Mouse (Mus musculus): ENCODE data around the gene Mri1. TPM values are rescaled to one million over a fixed set of nuclear protein-coding genes. Genes with fewer than 3 reads are reported as not detected.

The Mri1 gene
- total and polyA plus RNA-seq, 3 experiments, result 58.6 to 102 (median 62.1) TPM

DNA sequence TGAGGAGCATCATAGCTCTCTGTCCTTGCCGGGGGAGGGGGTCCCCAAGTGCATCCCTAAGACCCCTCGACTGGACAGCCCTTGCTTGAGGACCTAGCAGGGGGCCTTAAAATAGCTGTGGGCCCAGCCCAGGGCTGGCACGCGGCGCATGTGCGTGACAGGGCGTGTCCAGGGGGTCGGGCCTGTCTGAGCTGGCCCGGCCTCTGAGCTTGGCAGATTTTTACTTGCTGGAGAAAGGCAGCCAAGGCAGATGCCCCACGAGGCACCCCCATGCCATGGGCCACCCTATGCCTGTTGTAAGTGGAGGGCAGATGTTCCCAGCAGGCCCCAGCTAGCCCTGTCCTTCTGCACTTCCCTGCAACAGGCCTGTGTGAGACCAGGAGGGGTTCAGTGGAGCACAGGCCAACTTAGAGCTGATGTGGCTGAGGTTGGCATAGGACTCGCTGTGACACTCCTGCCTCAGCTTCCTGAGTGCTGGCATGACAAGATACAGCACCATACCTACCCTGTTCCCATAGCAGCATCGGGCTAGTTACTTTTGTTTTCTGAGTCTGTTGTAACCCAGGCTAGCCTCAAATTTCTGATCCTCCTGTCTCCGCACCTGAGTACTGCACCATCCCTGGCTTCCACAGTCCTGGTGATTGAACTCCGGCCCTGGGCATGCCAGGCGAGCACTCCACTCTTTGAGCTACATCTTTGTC, 55.4 kb downstream of the Mri1 start (continued):
- no peak for TF ChIP-seq ZMIZ1 (IDR thresholded peaks at IDR 0.05; ENCODE audit: low read depth, low read length)
- TF ChIP-seq CHD2 (IDR thresholded peaks at IDR 0.05; ENCODE audit: low read length), result no peak
- TF ChIP-seq POLR2AphosphoS2 (IDR thresholded peaks at IDR 0.05; ENCODE audit: low read depth, low read length), result no peak
- no peak for TF ChIP-seq TBP (conservative IDR thresholded peaks at IDR 0.05; ENCODE audit: low read depth, low read length)
- TF ChIP-seq ELF1 (IDR thresholded peaks at IDR 0.05; ENCODE audit: low read depth, low read length), result no peak
- TF ChIP-seq MAZ (IDR thresholded peaks at IDR 0.05; ENCODE audit: low read depth, low read length), result no peak
- TF ChIP-seq ZKSCAN1 (IDR thresholded peaks at IDR 0.05; ENCODE audit: borderline replicate concordance, low read depth, low read length), result no peak
- TF ChIP-seq RCOR1 (conservative IDR thresholded peaks at IDR 0.05; ENCODE audit: low read depth, low read length), result no peak; the same call in 1 of the 2 replicates
- no peak for TF ChIP-seq JUN (IDR thresholded peaks at IDR 0.05; ENCODE audit: insufficient read depth, low read depth, low read length)
- 0 out of 2 replicates have a peak, but pooled peaks have one; percentile 29 for TF ChIP-seq NELFE (IDR thresholded peaks at IDR 0.05; ENCODE audit: low read depth, low read length)
- TF ChIP-seq CHD1 (IDR thresholded peaks at IDR 0.05; ENCODE audit: low read depth, low read length), result no peak
- no peak for TF ChIP-seq HCFC1 (IDR thresholded peaks at IDR 0.05; ENCODE audit: low read depth, low read length)
- no peak for TF ChIP-seq SMC3 (IDR thresholded peaks at IDR 0.05; ENCODE audit: low read depth, low read length)

DNA sequence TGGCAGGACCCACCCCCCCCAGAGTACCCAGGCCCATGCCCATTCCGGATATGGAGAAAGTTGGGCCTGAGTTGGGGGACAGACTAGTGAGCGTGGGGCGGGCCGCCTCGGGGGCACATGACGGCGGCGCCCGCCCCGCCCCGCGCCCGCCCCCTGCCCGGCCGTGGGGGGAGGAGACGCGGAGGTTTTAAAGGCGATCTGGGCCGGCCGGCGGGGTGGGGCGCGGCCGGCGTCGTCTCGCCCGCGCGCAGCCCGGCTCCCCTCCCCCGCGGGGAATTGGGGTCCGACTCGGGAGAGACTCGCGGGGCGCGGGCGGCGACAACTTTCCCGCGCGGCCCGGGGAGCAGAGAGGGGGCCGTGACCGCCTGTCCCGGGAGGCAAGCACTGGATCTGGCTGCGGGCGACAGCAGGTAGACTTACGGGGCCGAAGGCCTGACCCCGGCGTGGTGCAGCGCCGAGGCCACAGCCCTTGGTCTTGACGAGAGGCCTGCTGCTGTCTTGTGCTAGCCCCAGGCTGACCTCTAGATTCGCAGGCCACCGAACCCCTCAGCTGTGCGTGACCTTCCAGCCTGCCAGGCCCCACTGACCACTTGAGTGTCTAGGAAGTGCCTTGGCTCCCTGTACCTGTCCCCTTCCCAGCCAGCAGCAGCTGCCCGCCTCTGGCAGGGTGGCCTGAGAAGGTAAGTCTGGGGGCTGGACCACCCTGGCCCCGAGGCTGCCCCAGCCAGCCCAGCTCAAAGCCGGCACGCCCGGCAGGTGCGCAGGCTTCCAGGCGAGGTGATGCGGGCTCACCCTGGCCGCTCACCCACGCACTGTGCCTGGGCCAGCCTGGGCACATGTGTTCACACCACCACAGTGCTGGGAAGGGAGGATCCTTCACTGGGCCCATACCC, 56.2 kb downstream of the Mri1 start:
- dilution Hi-C loops (cut with MboI; ENCODE audit: extremely low pct_ligation_motif_present, extremely low pct_unique_long_range_greater_than_20kb, low sequenced_read_pairs), result no loop called here
- DNase-seq (ENCODE audit: extremely low read depth), result no peak
- peaks cover 18 to 52% of the 10 kb centered on the region in 2 experiments for H3K4me1 ChIP-seq (ENCODE audit: control insufficient read depth in 1 of 2, insufficient read depth in 2 of 2)
- TF ChIP-seq CTCF (conservative IDR thresholded peaks at IDR 0.05 in 1 of 2, IDR thresholded peaks at IDR 0.05 in 1 of 2; ENCODE audit: low read depth in 2 of 2, low read length in 2 of 2), result no peak
- TF ChIP-seq CHD1 (IDR thresholded peaks at IDR 0.05; ENCODE audit: low read depth, low read length), result no peak
- no peak for TF ChIP-seq EP300 (IDR thresholded peaks at IDR 0.05; ENCODE audit: low read length)
- no peak for TF ChIP-seq ETS1 (conservative IDR thresholded peaks at IDR 0.05; ENCODE audit: low read depth, low read length)
- TF ChIP-seq USF1 (IDR thresholded peaks at IDR 0.05; ENCODE audit: low read depth, low read length), result peak; percentile 62
- 0 out of 2 replicates have a peak, but pooled peaks have one; percentile 35 for TF ChIP-seq NRF1 (IDR thresholded peaks at IDR 0.05; ENCODE audit: low read depth, low read length)
- TF ChIP-seq MAFK (IDR thresholded peaks at IDR 0.05; ENCODE audit: insufficient replicate concordance, low read length), result no peak
- TF ChIP-seq JUND (conservative IDR thresholded peaks at IDR 0.05; ENCODE audit: low read depth, low read length), result no peak
- peak; percentile 44; the same call in 1 of the 2 replicates for TF ChIP-seq BHLHE40 (IDR thresholded peaks at IDR 0.05; ENCODE audit: low read depth, low read length)
- TF ChIP-seq ZNF384 (IDR thresholded peaks at IDR 0.05; ENCODE audit: low read depth, low read length), result no peak
- TF ChIP-seq MEF2A (IDR thresholded peaks at IDR 0.05; ENCODE audit: borderline replicate concordance, low read depth, low read length), result no peak
- TF ChIP-seq MAX (IDR thresholded peaks at IDR 0.05; ENCODE audit: low read length), result no peak
- TF ChIP-seq TBP (conservative IDR thresholded peaks at IDR 0.05; ENCODE audit: low read depth, low read length), result 0 out of 2 replicates have a peak, but pooled peaks have one; percentile 47
- no peak for TF ChIP-seq SMC3 (IDR thresholded peaks at IDR 0.05; ENCODE audit: low read depth, low read length)
- peak; percentile 10; the same call in 1 of the 2 replicates for TF ChIP-seq MAZ (IDR thresholded peaks at IDR 0.05; ENCODE audit: low read depth, low read length)
- no peak for TF ChIP-seq ZKSCAN1 (IDR thresholded peaks at IDR 0.05; ENCODE audit: borderline replicate concordance, low read depth, low read length)
- no peak for TF ChIP-seq MYC (IDR thresholded peaks at IDR 0.05; ENCODE audit: low read depth, low read length)
- peak; percentile 70 for TF ChIP-seq POLR2A (IDR thresholded peaks at IDR 0.05; ENCODE audit: low read depth, low read length)
- TF ChIP-seq GABPA (IDR thresholded peaks at IDR 0.05; ENCODE audit: insufficient replicate concordance, low read depth, low read length), result no peak
- TF ChIP-seq RCOR1 (conservative IDR thresholded peaks at IDR 0.05; ENCODE audit: low read depth, low read length), result no peak
- no peak for TF ChIP-seq USF2 (conservative IDR thresholded peaks at IDR 0.05; ENCODE audit: low read depth, low read length)
- TF ChIP-seq E2F4 (IDR thresholded peaks at IDR 0.05; ENCODE audit: insufficient replicate concordance, low read depth, low read length), result no peak
- no peak for TF ChIP-seq JUN (IDR thresholded peaks at IDR 0.05; ENCODE audit: insufficient read depth, low read depth, low read length)
- TF ChIP-seq ZMIZ1 (IDR thresholded peaks at IDR 0.05; ENCODE audit: low read depth, low read length), result peak; percentile 67
- TF ChIP-seq ELF1 (IDR thresholded peaks at IDR 0.05; ENCODE audit: low read depth, low read length), result no peak
- TF ChIP-seq CHD2 (IDR thresholded peaks at IDR 0.05; ENCODE audit: low read length), result peak; percentile 48; the same call in 1 of the 2 replicates
- TF ChIP-seq IRF4 (IDR thresholded peaks at IDR 0.05; ENCODE audit: low read depth, low read length), result no peak
- no peak for TF ChIP-seq RAD21 (IDR thresholded peaks at IDR 0.05; ENCODE audit: low read depth, low read length)

More for the DNA sequence above, 56.2 kb downstream of the Mri1 start:
- H3K4me2 ChIP-seq (ENCODE audit: insufficient read depth, low read depth, poor library complexity, severe bottlenecking), result peak overlapping the region; percentile 84
- H3K36me3 ChIP-seq (replicated peaks in 1 of 2; ENCODE audit: control insufficient read depth in 1 of 2, insufficient read depth in 1 of 2, low read length in 1 of 2), result peaks cover 4 to 15% of the 10 kb centered on the region in 2 experiments
- H3K9ac ChIP-seq (ENCODE audit: insufficient read depth, low read depth), result peak overlapping the region; percentile 93
- H3K4me3 ChIP-seq (replicated peaks in 1 of 3; ENCODE audit: low read depth in 2 of 3, low read length in 2 of 3, poor library complexity in 1 of 3), result peak overlapping the region; percentile 71 to 96 (median 82)
- H3K27ac ChIP-seq (ENCODE audit: insufficient read depth, low read depth), result peak overlapping the region; percentile 62
- H3K27me3 ChIP-seq (replicated peaks), result no peaks in the 10 kb centered on the region
- in situ Hi-C loops (cut with MboI; ENCODE audit: low pct_ligation_motif_present, low pct_unique_long_range_greater_than_20kb, low sequenced_read_pairs), result loop anchor here (25.0 kb wide), 1 partner anchor 161 kb away; no protein-coding TSS in a partner anchor
- H3K79me2 ChIP-seq (replicated peaks; ENCODE audit: control insufficient read depth, extremely low read depth, insufficient read depth, poor library complexity, severe bottlenecking), result peaks cover 22% of the 10 kb centered on the region
- no peaks in the 10 kb centered on the region for H3K9me3 ChIP-seq (replicated peaks; ENCODE audit: low read length)
